Mouse (Mus musculus) layer of hippocampus, adult 18-20 months (tissue): Measurements from ENCODE around the gene Ciart. TPM values are rescaled to one million over a fixed set of nuclear protein-coding genes. Genes with fewer than 3 reads are reported as not detected.
"Not testable (repeated sequence)": the region's sequence is repeated elsewhere in the genome, so short reads cannot be mapped to it uniquely, and the experiment has no call there.

Experiments used
- DNase-seq, 2 experiments: peaks; one replicate each; pipeline ENCODE4 v3.0.0; 2022; ENCODE audit warnings: low spot score in 2 of 2
- total RNA-seq, 2 experiments: library from RNA; stranded (reverse); gene quantifications; 2 replicates each; pipeline ENCODE4 v1.2.3; 2021

Gene Ciart
- total RNA-seq, 2 experiments from 2014 or later: 9.2 to 11.7 TPM

GRCm38 (mm10) chr3:95865571-95865970, 16.5 kb downstream of the Ciart start:
- no peak for DNase-seq

- peak; percentile 80 to 92 for DNase-seq
Observed at GRCm38 (mm10) chr3:95865050-95865449, 17.0 kb downstream of the Ciart start.

- DNase-seq: no peak
Observed at GRCm38 (mm10) chr3:95863578-95863977, 18.5 kb downstream of the Ciart start.

GRCm38 (mm10) chr3:95861796-95862195, 20.3 kb downstream of the Ciart start:
- DNase-seq: peak in 1 of 2 experiments; percentile 90

GRCm38 (mm10) chr3:95861216-95861615, 20.8 kb downstream of the Ciart start:
- DNase-seq: no peak

- no peak for DNase-seq
Observed at GRCm38 (mm10) chr3:95860323-95860722, 21.7 kb downstream of the Ciart start.

GRCm38 (mm10) chr3:95858278-95858677, 23.8 kb downstream of the Ciart start:
- not testable (repeated sequence) for DNase-seq

- DNase-seq: not testable (repeated sequence)
Observed at GRCm38 (mm10) chr3:95857050-95857449, 25.0 kb downstream of the Ciart start.

GRCm38 (mm10) chr3:95856115-95856514, 25.9 kb downstream of the Ciart start:
- no peak for DNase-seq

- peak; percentile 93 to 97 for DNase-seq
Observed at GRCm38 (mm10) chr3:95855502-95856089, 26.5 kb downstream of the Ciart start, which contains the start of gene Prpf3. TSS of gene Prpf3 (minus strand) at chr3:95855885.

- no peak for DNase-seq
Observed at GRCm38 (mm10) chr3:95851317-95851716, 30.7 kb downstream of the Ciart start.

- DNase-seq: no peak
Observed at GRCm38 (mm10) chr3:95850611-95851010, 31.4 kb downstream of the Ciart start.

GRCm38 (mm10) chr3:95842503-95843214, 39.4 kb downstream of the Ciart start:
- no peak for DNase-seq

- no peak for DNase-seq
Observed at GRCm38 (mm10) chr3:95839250-95839649, 42.8 kb downstream of the Ciart start.

GRCm38 (mm10) chr3:95829053-95829452, 53.0 kb downstream of the Ciart start:
- DNase-seq: no peak

Other genes with a start within 250 kb of the Ciart start
- gene Mcl1, start 223.5 kb downstream of the Ciart start, total RNA-seq: 10 to 100 TPM; 56.9 to 62.7 TPM
- 1 to 10 TPM; 7.1 to 7.4 TPM for gene Adamtsl4, start 194.3 kb downstream of the Ciart start, total RNA-seq
- 10 to 100 TPM in 1 of 2 experiments, 1 to 10 TPM in 1; 10.0 to 10.5 TPM for gene Ecm1, start 142.7 kb downstream of the Ciart start, total RNA-seq
- gene Tars2, start 122.0 kb downstream of the Ciart start, total RNA-seq: 10 to 100 TPM; 41.5 to 41.7 TPM
- gene Rprd2, start 63.4 kb downstream of the Ciart start, total RNA-seq: 10 to 100 TPM; 60.1 to 63.0 TPM
- 10 to 100 TPM; 33.8 to 34.4 TPM for gene Prpf3, start 26.4 kb downstream of the Ciart start, total RNA-seq
- gene Mrps21, start 10.7 kb downstream of the Ciart start, total RNA-seq: 100 to 1,000 TPM; 134 to 158 TPM
- gene BC028528, start 9.8 kb upstream of the Ciart start, total RNA-seq: 1 to 10 TPM; 2.2 to 3.0 TPM
- 10 to 100 TPM; 61.1 to 70.2 TPM for gene Aph1a, start 11.7 kb upstream of the Ciart start, total RNA-seq
- gene Car14, start 22.4 kb upstream of the Ciart start, total RNA-seq: 10 to 100 TPM in 1 of 2 experiments, 1 to 10 TPM in 1; 9.9 to 10.8 TPM
- gene Anp32e, start 47.0 kb upstream of the Ciart start, total RNA-seq: 10 to 100 TPM; 88.3 to 89.6 TPM
- 10 to 100 TPM; 40.5 to 42.5 TPM for gene Plekho1, start 113.8 kb upstream of the Ciart start, total RNA-seq
- gene Vps45, start 176.2 kb upstream of the Ciart start, total RNA-seq: 10 to 100 TPM; 43.7 to 45.6 TPM
- gene Otud7b, start 222.3 kb upstream of the Ciart start, total RNA-seq: 10 to 100 TPM; 40.1 to 40.8 TPM